Mouse (Mus musculus) heart, postnatal 0 days (tissue): ENCODE results near the gene Mgp. TPM values are rescaled to one million over a fixed set of nuclear protein-coding genes. Genes with fewer than 3 reads are reported as not detected.

ENCODE experiments used
- ATAC-seq: fragments of 200-750 bp; cut with Nextera tagmentation; 2 replicates; pipeline ENCODE4 v1.8.0; 2017; ENCODE audit warnings: low read depth, moderate number of reproducible peaks, moderate library complexity; ENCODE audit not compliant: insufficient read depth
- DNase-seq: peaks from one replicate; pipeline ENCODE4 v3.0.0-alpha.2; 2016; ENCODE audit warnings: low spot score
- H3K27ac ChIP-seq: fragments of 300-500 bp; sonication (generic); 2 replicates; pipeline ENCODE4 v1.5.1; 2014; ENCODE audit warnings: low read depth, mild to moderate bottlenecking
- H3K27me3 ChIP-seq: fragments of 300-500 bp; sonication (generic); 2 replicates; pipeline ENCODE4 v1.6.1; 2014; ENCODE audit warnings: low read length, mixed read lengths; ENCODE audit not compliant: control insufficient read depth, insufficient read depth
- H3K36me3 ChIP-seq: fragments of 300-500 bp; sonication (generic); replicated peaks from 2 replicates; pipeline ENCODE4 v1.6.1; 2014; ENCODE audit warnings: low read length, mixed read lengths; ENCODE audit not compliant: control insufficient read depth, insufficient read depth
- H3K4me1 ChIP-seq: fragments of 300-500 bp; sonication (generic); 2 replicates; pipeline ENCODE4 v1.6.1; 2014; ENCODE audit warnings: antibody characterized with exemption; ENCODE audit not compliant: control insufficient read depth, insufficient read depth
- H3K4me2 ChIP-seq: fragments of 300-500 bp; sonication (generic); 2 replicates; pipeline ENCODE4 v1.6.1; 2014; ENCODE audit warnings: low read depth, mild to moderate bottlenecking, low read length, moderate library complexity
- H3K4me3 ChIP-seq: fragments of 300-500 bp; sonication (generic); 2 replicates; pipeline ENCODE4 v1.5.1; 2014; ENCODE audit warnings: low read depth, low read length
- H3K9ac ChIP-seq: fragments of 300-500 bp; sonication (generic); replicated peaks from 2 replicates; pipeline ENCODE4 v1.6.1; 2014; ENCODE audit warnings: low read depth, low read length, mixed read lengths
- H3K9me3 ChIP-seq: fragments of 300-500 bp; sonication (generic); replicated peaks from 2 replicates; pipeline ENCODE4 v1.6.1; 2016; ENCODE audit warnings: low read length; ENCODE audit not compliant: control insufficient read depth
- CTCF ChIP-seq: IDR thresholded peaks from 2 replicates; pipeline ENCODE4 v1.5.1; 2016; ENCODE audit warnings: antibody characterized with exemption, control low read depth, low read depth
- EP300 ChIP-seq: IDR thresholded peaks from 2 replicates; pipeline ENCODE4 v1.6.1; 2016; ENCODE audit warnings: antibody characterized with exemption, low read depth
- WGBS: fragments of 180-500 bp; shearing (Covaris S2); extraction: QIAGEN DNeasy Blood & Tissue Kit; methylation state at CpG from one replicate; pipeline ENCODE4 v1.1.7; 2014; 5-methylcytosine and 5-hydroxymethylcytosine counted together
- polyA plus RNA-seq: library from polyadenylated mRNA; unstranded; fragments of >200 nt; fragmentation: Nextera tagmentation; extraction: Ambion mirVana; gene quantifications from 2 replicates; pipeline ENCODE4 v1.2.1, GENCODE M21; 2015
- total RNA-seq: library from RNA; depleted of rRNA; stranded (reverse); fragments of >200 nt; gene quantifications from 2 replicates; pipeline ENCODE4 v1.2.3, GENCODE M21; 2014; ENCODE audit warnings: low replicate concordance

Mgp gene
- total and polyA plus RNA-seq, 2 experiments from 2014 or later: 362 to 403 TPM

GRCm38 (mm10) chr6:136856071-136856636, 19.5 kb downstream of the Mgp start:
- Histone ChIP-seq H3K9ac (peak overlapping the region; percentile 43; the same call in 1 of the 2 replicates), H3K4me2 (peak overlapping the region; percentile 53), H3K9me3 (no peaks in the 10 kb centered on the region), H3K4me3 (peak overlapping the region; percentile 33), H3K27me3 (no peaks in the 10 kb centered on the region), H3K27ac (peak overlapping the region; percentile 80), H3K36me3 (no peaks in the 10 kb centered on the region), H3K4me1 (peaks cover 20% of the 10 kb centered on the region)
- no peak for TF ChIP-seq EP300
- DNase-seq (peak; percentile 31), ATAC-seq (no peak)
- 22% methylated on average over 14 of the region's 14 CpGs for WGBS

GRCm38 (mm10) chr6:136855183-136855582, 20.4 kb downstream of the Mgp start:
- Histone ChIP-seq H3K4me1 (peaks cover 20% of the 10 kb centered on the region), H3K27me3 (no peaks in the 10 kb centered on the region), H3K9me3 (no peaks in the 10 kb centered on the region), H3K9ac (no peak overlapping the region), H3K27ac (peak overlapping the region; percentile 80; the same call in 1 of the 2 replicates), H3K4me3 (peak overlapping the region; percentile 33; the same call in 1 of the 2 replicates), H3K36me3 (no peaks in the 10 kb centered on the region), H3K4me2 (peak overlapping the region; percentile 53; the same call in 1 of the 2 replicates)
- 65% methylated on average over 2 of the region's 2 CpGs for WGBS
- DNase-seq: no peak
- no peak for TF ChIP-seq EP300
- TF ChIP-seq CTCF: no peak
- no peak for ATAC-seq

GRCm38 (mm10) chr6:136854361-136854781, 21.3 kb downstream of the Mgp start:
- no peaks in the 10 kb centered on the region for H3K27me3 ChIP-seq
- TF ChIP-seq CTCF: no peak
- no peak for TF ChIP-seq EP300
- peaks cover 20% of the 10 kb centered on the region for H3K4me1 ChIP-seq
- no peak overlapping the region for H3K9ac ChIP-seq
- H3K36me3 ChIP-seq: no peaks in the 10 kb centered on the region
- no peak overlapping the region for H3K4me2 ChIP-seq
- H3K4me3 ChIP-seq: no peak overlapping the region
- no peaks in the 10 kb centered on the region for H3K9me3 ChIP-seq
- no peak for DNase-seq
- ATAC-seq: no peak
- H3K27ac ChIP-seq: peak overlapping the region; percentile 44; the same call in 1 of the 2 replicates
- WGBS: 70% methylated on average over 11 of the region's 11 CpGs

GRCm38 (mm10) chr6:136852762-136853161, 22.9 kb downstream of the Mgp start:
- H3K9me3 ChIP-seq: no peaks in the 10 kb centered on the region
- H3K4me3 ChIP-seq: no peak overlapping the region
- no peak overlapping the region for H3K4me2 ChIP-seq
- TF ChIP-seq EP300: no peak
- no peak for TF ChIP-seq CTCF
- DNase-seq: no peak
- no peak overlapping the region for H3K27ac ChIP-seq
- H3K9ac ChIP-seq: no peak overlapping the region
- ATAC-seq: no peak
- 49% methylated on average over 3 of the region's 3 CpGs for WGBS
- H3K36me3 ChIP-seq: peaks cover 8% of the 10 kb centered on the region; the same call in 1 of the 2 replicates
- H3K27me3 ChIP-seq: no peaks in the 10 kb centered on the region
- H3K4me1 ChIP-seq: peaks cover 14% of the 10 kb centered on the region

GRCm38 (mm10) chr6:136852348-136852747, 23.3 kb downstream of the Mgp start:
- Histone ChIP-seq H3K9me3 (no peaks in the 10 kb centered on the region), H3K4me3 (no peak overlapping the region), H3K27ac (no peak overlapping the region), H3K27me3 (no peaks in the 10 kb centered on the region), H3K36me3 (peaks cover 8% of the 10 kb centered on the region; the same call in 1 of the 2 replicates), H3K9ac (no peak overlapping the region), H3K4me2 (no peak overlapping the region), H3K4me1 (peaks cover 14% of the 10 kb centered on the region)
- TF ChIP-seq EP300 (no peak), CTCF (no peak)
- ATAC-seq (no peak), DNase-seq (no peak)
- WGBS: 78% methylated on average over 4 of the region's 4 CpGs

- no peak overlapping the region for H3K4me3 ChIP-seq
- no peak overlapping the region for H3K27ac ChIP-seq
- DNase-seq: no peak
- 62% methylated on average over 6 of the region's 6 CpGs for WGBS
- H3K9ac ChIP-seq: no peak overlapping the region
- no peaks in the 10 kb centered on the region for H3K9me3 ChIP-seq
- H3K4me1 ChIP-seq: peaks cover 3% of the 10 kb centered on the region
- H3K27me3 ChIP-seq: no peaks in the 10 kb centered on the region
- H3K36me3 ChIP-seq: peaks cover 8% of the 10 kb centered on the region; the same call in 1 of the 2 replicates
- H3K4me2 ChIP-seq: no peak overlapping the region
- ATAC-seq: 0 out of 2 replicates have a peak, but pooled peaks have one; percentile 14
- TF ChIP-seq EP300: no peak
- TF ChIP-seq CTCF: no peak
Observed at GRCm38 (mm10) chr6:136850267-136850666, 25.4 kb downstream of the Mgp start.
